Mouse (Mus musculus) lung, postnatal 25 days (tissue): ENCODE data around the gene Cabp2.
"Not testable (repeated sequence)": the region's sequence is repeated elsewhere in the genome, so short reads cannot be mapped to it uniquely, and the experiment has no call there.

Experiments
- DNase-seq: peaks from one replicate; pipeline ENCODE4 v3.0.0; 2022; ENCODE audit warnings: low spot score

Gene Cabp2

GRCm38 (mm10) chr19:4102049-4102448, 20.7 kb downstream of the Cabp2 start:
- DNase-seq, result no peak

GRCm38 (mm10) chr19:4102626-4103025, 21.2 kb downstream of the Cabp2 start:
- no peak for DNase-seq

GRCm38 (mm10) chr19:4103294-4103693, 21.9 kb downstream of the Cabp2 start:
- DNase-seq, result no peak

GRCm38 (mm10) chr19:4103792-4104191, 22.4 kb downstream of the Cabp2 start:
- DNase-seq, result no peak

GRCm38 (mm10) chr19:4104675-4105194, 23.4 kb downstream of the Cabp2 start:
- DNase-seq, result no peak

GRCm38 (mm10) chr19:4106654-4107053, 25.3 kb downstream of the Cabp2 start:
- DNase-seq, result no peak

GRCm38 (mm10) chr19:4108535-4108934, 27.2 kb downstream of the Cabp2 start:
- no peak for DNase-seq

- DNase-seq, result no peak
Measured at GRCm38 (mm10) chr19:4112063-4112960, 30.9 kb downstream of the Cabp2 start.

- peak; percentile 74 for DNase-seq
Measured at GRCm38 (mm10) chr19:4113186-4113805, 31.9 kb downstream of the Cabp2 start.

- peak; percentile 61 for DNase-seq
Measured at GRCm38 (mm10) chr19:4113806-4114230, 32.4 kb downstream of the Cabp2 start.

- DNase-seq, result no peak
Measured at GRCm38 (mm10) chr19:4114551-4114950, 33.2 kb downstream of the Cabp2 start.

GRCm38 (mm10) chr19:4115144-4115543, 33.8 kb downstream of the Cabp2 start:
- no peak for DNase-seq

GRCm38 (mm10) chr19:4115816-4116215, 34.4 kb downstream of the Cabp2 start:
- DNase-seq, result no peak

GRCm38 (mm10) chr19:4117006-4117405, 35.6 kb downstream of the Cabp2 start:
- DNase-seq, result no peak

GRCm38 (mm10) chr19:4118350-4118749, 37.0 kb downstream of the Cabp2 start:
- DNase-seq, result no peak

- DNase-seq, result no peak
Measured at GRCm38 (mm10) chr19:4119716-4120487, 38.5 kb downstream of the Cabp2 start.

- no peak for DNase-seq
Measured at GRCm38 (mm10) chr19:4120496-4120895, 39.1 kb downstream of the Cabp2 start.

GRCm38 (mm10) chr19:4121097-4121805, 39.9 kb downstream of the Cabp2 start:
- DNase-seq, result peak; percentile 100

GRCm38 (mm10) chr19:4121896-4122295, 40.5 kb downstream of the Cabp2 start:
- DNase-seq, result not testable (repeated sequence)

GRCm38 (mm10) chr19:4122411-4123370, 41.3 kb downstream of the Cabp2 start:
- no peak for DNase-seq
